Mouse (Mus musculus) spleen, postnatal 10 days (tissue): ENCODE results near the gene Exosc3.

ENCODE experiments used
- DNase-seq, 2 experiments: peaks; one replicate each; pipeline ENCODE4 v3.0.0; 2021 to 2022; ENCODE audit warnings: low spot score in 2 of 2

Exosc3 gene

GRCm38 (mm10) chr4:45279981-45280548 is 62.5 kb downstream of the Exosc3 start:
- peak in 1 of 2 experiments; percentile 62 for DNase-seq

- no peak for DNase-seq
Observed at GRCm38 (mm10) chr4:45279292-45279691, 63.2 kb downstream of the Exosc3 start.

- no peak for DNase-seq
Observed at GRCm38 (mm10) chr4:45275770-45276169, 66.8 kb downstream of the Exosc3 start.

GRCm38 (mm10) chr4:45271041-45271452 is 71.5 kb downstream of the Exosc3 start:
- DNase-seq, result no peak

- DNase-seq, result no peak
Observed at GRCm38 (mm10) chr4:45267883-45268282, 74.6 kb downstream of the Exosc3 start.
